Mouse (Mus musculus) limb, embryonic 10.5 days (tissue): Measurements from ENCODE around the gene Fam92b. TPM values are rescaled to one million over a fixed set of nuclear protein-coding genes. Genes with fewer than 3 reads are reported as not detected.

ENCODE experiments used
- DNase-seq: peaks from one replicate; pipeline ENCODE4 v3.0.0-alpha.2; 2017; ENCODE audit warnings: low spot score
- H3K27ac ChIP-seq: fragments of 300-500 bp; sonication (generic); 2 replicates; pipeline ENCODE4 v1.5.1; 2016; ENCODE audit warnings: mild to moderate bottlenecking
- H3K27me3 ChIP-seq: fragments of 300-500 bp; sonication (generic); 2 replicates; pipeline ENCODE4 v1.6.1; 2016; ENCODE audit warnings: low read depth, mild to moderate bottlenecking; ENCODE audit not compliant: poor library complexity, severe bottlenecking
- H3K36me3 ChIP-seq: fragments of 300-500 bp; sonication (generic); 2 replicates; pipeline ENCODE4 v1.6.1; 2016; ENCODE audit warnings: mild to moderate bottlenecking, moderate library complexity
- H3K4me1 ChIP-seq: fragments of 300-500 bp; sonication (generic); 2 replicates; pipeline ENCODE4 v1.6.1; 2016
- H3K4me3 ChIP-seq: fragments of 300-500 bp; sonication (generic); 2 replicates; pipeline ENCODE4 v1.5.1; 2016; ENCODE audit warnings: mild to moderate bottlenecking, moderate library complexity
- H3K9me3 ChIP-seq: fragments of 300-500 bp; sonication (generic); replicated peaks from 2 replicates; pipeline ENCODE4 v1.6.1; 2016; ENCODE audit warnings: mild to moderate bottlenecking
- WGBS: fragments of 180-500 bp; shearing (Covaris S2); methylation state at CpG from one replicate; pipeline ENCODE4 v1.1.7; 2016; 5-methylcytosine and 5-hydroxymethylcytosine counted together
- polyA plus RNA-seq: library from polyadenylated mRNA; unstranded; fragments of >200 nt; fragmentation: Nextera tagmentation; extraction: Ambion mirVana; gene quantifications from 2 replicates; pipeline ENCODE4 v1.2.1, GENCODE M21; 2016

The Fam92b gene
- polyA plus RNA-seq, 1 experiment from 2014 or later, result not detected

DNA sequence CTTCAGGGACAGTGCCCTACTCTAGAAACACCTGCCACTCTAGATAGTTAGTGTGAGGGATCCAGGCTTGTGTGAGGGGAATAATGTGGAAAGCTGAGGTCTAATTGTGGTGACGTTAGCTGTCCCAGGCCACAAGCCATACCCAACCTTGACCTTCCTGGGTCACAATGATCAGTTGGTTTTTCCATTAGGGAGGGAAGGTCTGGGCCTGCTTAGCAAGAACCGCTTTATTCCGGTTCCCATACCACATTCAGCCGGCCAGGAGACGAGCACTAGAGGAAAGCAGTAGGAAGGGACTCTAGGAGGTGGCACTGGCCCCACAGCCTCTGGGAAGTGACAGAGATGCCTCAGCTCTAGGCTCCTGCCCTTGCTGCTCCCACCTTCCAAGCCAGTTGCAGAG is 13.2 kb downstream of the Fam92b start:
- H3K4me3 ChIP-seq, result no peak overlapping the region
- peaks cover 34% of the 10 kb centered on the region for H3K4me1 ChIP-seq
- H3K27me3 ChIP-seq, result peaks cover 81% of the 10 kb centered on the region
- WGBS, result 83% methylated on average over 5 of the region's 5 CpGs
- DNase-seq, result no peak
- H3K36me3 ChIP-seq, result no peaks in the 10 kb centered on the region
- peak overlapping the region; percentile 14 for H3K27ac ChIP-seq
- no peaks in the 10 kb centered on the region for H3K9me3 ChIP-seq

DNA sequence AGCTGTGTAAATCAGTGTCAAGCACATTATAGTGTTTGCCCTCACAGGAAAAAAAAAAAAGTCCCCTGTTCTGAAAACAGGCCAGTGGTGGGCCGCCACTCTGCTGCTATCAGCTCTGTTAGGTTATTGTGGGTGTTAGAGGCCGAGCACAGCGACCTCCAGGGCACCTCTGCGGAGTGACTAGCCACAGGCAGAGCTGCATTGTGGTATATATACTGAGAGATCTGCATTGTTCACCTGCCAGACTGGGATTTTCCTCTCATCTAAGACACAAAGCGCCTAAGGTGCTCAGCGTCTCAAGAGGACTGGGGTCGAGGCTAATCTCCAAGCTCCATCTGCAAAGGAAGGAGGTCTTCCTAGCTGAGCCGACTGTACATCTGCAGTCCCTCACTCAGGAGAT is 13.9 kb downstream of the Fam92b start:
- 71% methylated on average over 8 of the region's 8 CpGs for WGBS
- peaks cover 76% of the 10 kb centered on the region for H3K27me3 ChIP-seq
- no peaks in the 10 kb centered on the region for H3K9me3 ChIP-seq
- 0 out of 2 replicates have a peak overlapping the region, but pooled peaks have one; percentile 14 for H3K27ac ChIP-seq
- no peaks in the 10 kb centered on the region for H3K36me3 ChIP-seq
- peaks cover 28% of the 10 kb centered on the region for H3K4me1 ChIP-seq
- no peak for DNase-seq
- H3K4me3 ChIP-seq, result no peak overlapping the region

DNA sequence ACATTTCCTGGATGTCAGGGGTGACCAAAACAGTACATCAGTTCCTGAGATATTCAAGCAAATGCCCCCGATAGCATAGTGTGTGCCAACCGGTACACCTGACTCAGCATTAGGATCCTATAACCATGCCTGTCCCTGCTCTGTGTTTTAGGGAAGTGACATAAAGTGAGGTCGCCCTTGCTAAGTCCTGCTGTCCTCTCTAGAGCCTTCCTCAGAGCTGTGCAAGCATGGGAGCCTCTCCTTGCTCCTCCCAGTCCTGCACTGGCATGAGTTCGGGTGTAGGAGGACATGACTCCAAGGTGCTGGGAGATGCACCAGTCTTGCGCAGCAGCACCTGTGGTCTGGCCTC is 14.9 kb downstream of the Fam92b start:
- Histone ChIP-seq H3K4me1 (peaks cover 20% of the 10 kb centered on the region), H3K9me3 (no peaks in the 10 kb centered on the region), H3K36me3 (no peaks in the 10 kb centered on the region), H3K27ac (no peak overlapping the region), H3K27me3 (peaks cover 68% of the 10 kb centered on the region), H3K4me3 (no peak overlapping the region)
- 90% methylated on average over 5 of the region's 5 CpGs for WGBS
- DNase-seq, result no peak

DNA sequence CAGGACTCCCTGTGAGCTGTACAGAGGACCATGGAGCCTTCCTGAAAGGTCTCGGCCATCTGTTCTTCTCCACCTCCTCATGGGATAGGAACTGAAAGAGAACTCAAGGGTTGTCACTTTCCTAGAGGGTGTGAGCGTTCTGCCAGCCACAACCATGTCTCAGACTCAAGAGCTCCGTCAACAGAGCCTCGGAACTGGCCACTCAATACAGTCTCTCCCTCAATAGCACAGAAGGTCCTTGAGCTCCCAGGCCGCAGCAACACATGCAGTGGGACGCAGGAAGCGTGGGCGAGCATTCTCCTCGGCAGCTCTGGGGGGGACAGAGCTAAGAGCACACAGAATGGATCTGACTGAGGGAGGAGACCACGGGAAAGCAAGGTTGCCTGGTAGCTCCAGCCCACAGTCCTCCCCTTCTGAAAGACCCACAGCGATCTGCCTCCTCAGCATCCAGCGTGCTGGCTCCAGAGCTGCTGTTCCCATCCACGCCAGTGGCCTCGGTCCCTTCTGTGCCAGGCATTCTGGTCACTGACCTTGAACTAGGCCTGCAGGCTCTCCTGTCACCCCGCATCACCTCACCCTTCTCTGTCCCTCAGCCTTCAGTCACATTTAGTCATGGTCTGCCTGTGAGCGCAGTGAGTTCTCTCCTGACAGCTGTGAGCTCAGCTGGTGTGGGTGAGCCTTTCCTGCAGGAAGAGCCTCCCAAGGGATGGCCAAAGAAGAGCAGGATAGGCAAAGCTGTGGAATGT is 15.4 kb downstream of the Fam92b start:
- WGBS, result 79% methylated on average over 16 of the region's 16 CpGs
- H3K36me3 ChIP-seq, result no peaks in the 10 kb centered on the region
- no peak for DNase-seq
- no peaks in the 10 kb centered on the region for H3K9me3 ChIP-seq
- no peak overlapping the region for H3K27ac ChIP-seq
- peaks cover 24% of the 10 kb centered on the region for H3K4me1 ChIP-seq
- H3K4me3 ChIP-seq, result no peak overlapping the region
- peaks cover 64% of the 10 kb centered on the region for H3K27me3 ChIP-seq

DNA sequence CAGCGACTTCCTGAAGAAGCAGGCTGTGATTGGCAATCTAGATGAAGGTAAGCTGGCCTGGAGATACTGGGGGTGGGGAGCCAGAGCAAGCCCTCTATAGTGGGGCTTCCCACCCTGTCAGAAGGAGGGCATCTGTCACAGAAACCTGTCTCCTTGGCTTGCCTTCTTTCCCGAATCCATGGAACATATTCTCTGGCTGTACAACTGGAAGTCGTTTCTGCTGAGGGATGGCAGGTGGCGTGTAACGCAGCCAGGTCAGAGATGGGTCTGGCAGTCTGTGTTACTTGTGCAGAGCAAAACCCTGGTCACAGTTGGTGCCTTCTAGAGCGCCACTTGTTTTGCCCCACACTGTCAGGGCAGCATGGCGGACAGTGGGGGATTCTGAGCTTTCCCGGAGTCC is 16.9 kb downstream of the Fam92b start:
- DNase-seq, result no peak
- H3K4me1 ChIP-seq, result peaks cover 38% of the 10 kb centered on the region
- 0 out of 2 replicates have a peak overlapping the region, but pooled peaks have one; percentile 33 for H3K27ac ChIP-seq
- H3K27me3 ChIP-seq, result peaks cover 50% of the 10 kb centered on the region
- no peaks in the 10 kb centered on the region for H3K9me3 ChIP-seq
- no peaks in the 10 kb centered on the region for H3K36me3 ChIP-seq
- no peak overlapping the region for H3K4me3 ChIP-seq
- WGBS, result 80% methylated on average over 8 of the region's 8 CpGs

DNA sequence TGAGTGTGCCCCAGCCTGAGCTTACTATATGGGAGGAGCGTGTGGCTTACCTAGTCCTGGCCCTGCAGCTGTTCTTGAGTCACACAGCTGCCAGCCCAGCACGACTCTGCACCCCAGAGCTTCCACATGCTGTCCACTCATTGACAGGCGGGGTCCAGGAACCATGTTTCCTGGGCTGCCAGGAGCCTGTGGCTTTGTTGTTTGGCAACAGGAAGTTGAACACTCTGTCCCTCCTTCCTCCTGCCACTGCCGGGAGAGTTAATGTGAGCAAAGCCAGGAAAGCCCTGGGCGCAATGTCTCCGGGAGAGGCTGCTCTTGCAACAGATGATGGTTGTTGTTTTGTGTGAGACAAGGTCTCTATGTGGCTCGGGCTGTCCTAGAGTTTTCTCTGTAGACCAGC is 24.6 kb downstream of the Fam92b start:
- Histone ChIP-seq H3K36me3 (no peaks in the 10 kb centered on the region), H3K27ac (peak overlapping the region; percentile 76)
- no peak for DNase-seq

DNA sequence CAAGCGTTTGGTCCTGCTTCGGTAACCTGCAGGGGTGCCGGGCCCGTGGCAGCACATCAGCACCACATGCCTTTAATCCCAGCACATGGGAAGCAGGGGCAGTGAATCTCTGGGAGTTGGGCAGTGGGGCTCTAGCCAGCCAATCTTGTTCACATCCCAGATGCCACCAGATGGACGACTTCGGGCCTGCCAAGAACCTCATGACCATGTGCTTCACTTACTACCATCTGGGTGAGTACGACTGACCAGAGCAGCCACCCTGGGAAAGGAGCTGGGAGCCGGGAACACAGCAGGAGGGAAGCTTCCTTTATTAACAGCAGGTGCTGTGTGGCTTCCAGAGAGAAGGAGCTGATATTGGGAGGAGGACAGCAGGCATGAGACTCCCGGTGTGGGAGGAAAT is 26.1 kb downstream of the Fam92b start:
- H3K4me3 ChIP-seq, result no peak overlapping the region
- peaks cover 52% of the 10 kb centered on the region for H3K4me1 ChIP-seq
- no peaks in the 10 kb centered on the region for H3K27me3 ChIP-seq
- no peak overlapping the region for H3K27ac ChIP-seq
- DNase-seq, result no peak
- 67% methylated on average over 9 of the region's 9 CpGs for WGBS
- no peaks in the 10 kb centered on the region for H3K36me3 ChIP-seq
- H3K9me3 ChIP-seq, result no peaks in the 10 kb centered on the region

More for the DNA sequence above, 24.6 kb downstream of the Fam92b start:
- no peaks in the 10 kb centered on the region for H3K9me3 ChIP-seq
- H3K4me1 ChIP-seq, result peaks cover 65% of the 10 kb centered on the region
- no peak overlapping the region for H3K4me3 ChIP-seq
- H3K27me3 ChIP-seq, result 0 out of 2 replicates have a peak, but pooled peaks cover 4% of the 10 kb centered on the region
- WGBS, result 61% methylated on average over 7 of the region's 7 CpGs

DNA sequence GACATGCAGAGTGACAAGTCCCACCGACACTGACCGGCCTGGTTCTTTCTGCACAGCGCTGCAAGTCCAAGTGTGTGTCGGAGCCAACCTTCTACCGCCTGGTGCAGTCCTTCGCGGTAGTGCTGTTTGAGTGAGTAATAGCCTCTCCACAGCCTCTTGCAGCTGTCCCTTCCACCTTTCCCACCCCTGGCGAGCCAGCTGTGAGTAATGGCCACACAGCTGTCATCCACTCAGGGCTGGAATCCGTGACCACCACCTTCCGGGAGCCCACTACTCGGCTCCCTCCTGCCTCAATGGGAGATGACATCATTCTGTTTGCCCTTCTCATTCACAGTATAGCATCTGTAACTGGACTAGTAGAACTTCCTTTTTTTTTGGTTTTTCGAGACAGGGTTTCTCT is 27.2 kb downstream of the Fam92b start:
- Histone ChIP-seq H3K9me3 (no peaks in the 10 kb centered on the region), H3K36me3 (no peaks in the 10 kb centered on the region), H3K4me3 (no peak overlapping the region), H3K27me3 (0 out of 2 replicates have a peak, but pooled peaks cover 3% of the 10 kb centered on the region), H3K4me1 (peaks cover 46% of the 10 kb centered on the region), H3K27ac (no peak overlapping the region)
- DNase-seq, result no peak
- WGBS, result 73% methylated on average over 12 of the region's 12 CpGs

DNA sequence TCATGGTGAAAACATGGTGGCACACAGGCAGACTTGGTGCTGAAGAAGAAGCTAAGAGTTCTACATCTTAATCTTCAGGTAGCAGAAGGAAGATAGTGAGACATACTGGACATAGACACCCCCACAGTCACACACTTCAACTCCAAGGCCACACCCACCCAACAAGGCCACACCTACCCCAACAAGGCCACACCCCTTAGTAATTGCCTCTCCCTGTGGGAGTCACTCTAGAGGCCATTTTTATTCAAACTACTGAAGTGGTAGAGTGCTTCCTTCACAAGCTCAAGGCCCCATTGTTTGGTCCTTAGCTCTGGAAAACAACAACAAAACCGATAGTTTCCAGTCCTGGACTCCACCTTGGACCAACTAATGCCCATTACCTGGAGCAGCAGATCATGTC is 31.2 kb downstream of the Fam92b start:
- no peaks in the 10 kb centered on the region for H3K9me3 ChIP-seq
- WGBS, result 87% methylated on average over 1 of the region's 1 CpGs
- H3K27me3 ChIP-seq, result peaks cover 13% of the 10 kb centered on the region; the same call in 1 of the 2 replicates
- peaks cover 30% of the 10 kb centered on the region for H3K4me1 ChIP-seq
- DNase-seq, result no peak
- H3K36me3 ChIP-seq, result no peaks in the 10 kb centered on the region
- H3K27ac ChIP-seq, result no peak overlapping the region
- H3K4me3 ChIP-seq, result no peak overlapping the region

DNA sequence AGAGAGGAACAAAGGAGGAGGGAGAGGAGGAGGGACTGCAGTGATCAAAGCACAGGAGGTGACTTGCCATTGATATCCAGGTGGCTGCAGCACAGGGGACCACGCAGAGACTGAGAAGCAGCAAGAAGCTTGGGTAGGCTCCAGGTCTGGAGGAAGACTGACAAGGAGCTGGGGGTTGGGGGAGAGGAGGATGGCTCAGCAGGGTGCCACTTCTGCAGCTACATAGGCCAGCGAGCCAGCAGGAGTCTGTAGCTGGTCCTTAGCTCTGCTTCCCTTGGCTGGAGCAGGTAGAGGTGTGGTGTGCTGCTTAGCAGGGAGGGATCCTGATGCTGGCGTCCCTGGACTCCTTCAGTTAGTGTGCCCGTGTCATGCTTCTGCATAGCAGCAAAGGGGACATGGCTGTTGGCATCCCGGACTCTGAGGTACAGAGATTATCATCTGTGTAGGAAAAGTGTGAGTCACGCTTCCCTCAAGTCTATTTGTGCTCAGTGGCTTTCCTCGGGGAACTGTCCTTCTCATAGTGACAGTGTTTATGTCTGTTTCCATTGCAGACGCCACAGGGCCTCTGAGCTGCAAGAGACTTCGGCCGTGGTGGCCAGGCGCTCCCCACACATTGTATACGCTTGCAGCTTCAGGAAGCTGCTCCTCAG is 32.5 kb downstream of the Fam92b start:
- Histone ChIP-seq H3K4me3 (no peak overlapping the region), H3K27me3 (peaks cover 19% of the 10 kb centered on the region), H3K9me3 (no peaks in the 10 kb centered on the region), H3K36me3 (no peaks in the 10 kb centered on the region), H3K27ac (peak overlapping the region; percentile 61), H3K4me1 (peaks cover 22% of the 10 kb centered on the region)
- DNase-seq, result no peak
- WGBS, result 58% methylated on average over 12 of the region's 12 CpGs

DNA sequence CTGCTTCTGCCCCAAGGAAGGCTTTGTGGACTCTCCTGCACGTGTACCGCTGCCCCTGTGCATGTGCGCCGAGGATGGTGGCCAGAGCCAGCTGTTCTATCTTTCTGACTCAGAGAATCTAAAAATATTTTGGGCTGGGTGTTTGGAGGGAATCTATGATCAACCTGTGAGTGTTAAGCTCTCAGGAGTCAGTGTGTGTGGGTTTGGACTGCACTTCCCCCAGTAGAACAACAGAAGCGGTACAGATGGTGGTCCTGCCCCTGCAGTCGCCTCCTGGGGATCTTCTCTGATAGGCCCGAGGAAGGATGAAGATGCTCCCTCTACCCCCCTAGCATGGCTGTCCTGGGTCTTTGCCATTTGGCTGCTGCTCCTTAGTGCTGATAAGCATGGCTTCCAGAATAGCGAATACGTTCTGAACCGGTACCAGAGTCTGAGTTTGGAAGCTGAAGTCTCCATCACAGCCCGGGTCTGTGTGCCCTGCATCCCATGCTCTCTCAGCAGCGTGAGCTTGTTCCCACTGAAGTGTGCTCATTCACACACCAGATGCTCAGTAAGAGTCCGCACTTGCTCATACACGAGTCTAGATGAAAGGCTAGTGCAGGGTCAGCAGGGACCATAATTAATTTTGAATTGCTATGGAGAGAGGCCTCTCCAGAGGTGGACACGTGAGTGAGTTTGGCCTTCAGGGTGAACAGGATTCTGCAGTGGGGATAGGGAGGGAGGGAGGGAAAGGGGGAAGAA is 33.2 kb downstream of the Fam92b start:
- Histone ChIP-seq H3K9me3 (no peaks in the 10 kb centered on the region), H3K36me3 (no peaks in the 10 kb centered on the region), H3K27me3 (peaks cover 26% of the 10 kb centered on the region), H3K4me1 (peaks cover 18% of the 10 kb centered on the region), H3K4me3 (no peak overlapping the region), H3K27ac (peak overlapping the region; percentile 61)
- DNase-seq, result no peak
- 67% methylated on average over 15 of the region's 15 CpGs for WGBS

DNA sequence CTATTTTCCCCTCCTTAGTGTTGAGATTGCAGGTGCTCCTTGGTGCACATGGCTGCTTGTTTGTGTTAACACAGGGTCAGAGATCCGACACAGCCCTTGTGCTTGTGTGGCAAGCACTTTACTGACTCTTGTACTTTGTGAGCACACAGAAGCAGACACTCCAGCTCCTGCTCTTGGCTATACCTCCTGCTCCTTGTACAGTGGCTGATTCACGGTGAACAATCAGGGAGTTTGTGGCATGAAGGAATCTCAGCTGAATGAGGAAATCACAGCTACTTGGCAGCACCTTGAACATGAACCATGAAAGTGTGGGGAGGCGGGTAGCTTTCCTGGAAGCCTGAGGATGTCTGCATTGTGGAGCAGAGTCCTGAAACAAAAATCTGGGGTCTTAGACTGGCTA is 36.5 kb downstream of the Fam92b start:
- Histone ChIP-seq H3K4me3 (no peak overlapping the region), H3K36me3 (no peaks in the 10 kb centered on the region), H3K27me3 (peaks cover 36% of the 10 kb centered on the region), H3K4me1 (peaks cover 18% of the 10 kb centered on the region), H3K27ac (no peak overlapping the region), H3K9me3 (no peaks in the 10 kb centered on the region)
- DNase-seq, result no peak
- WGBS, result 71% methylated on average over 3 of the region's 3 CpGs

DNA sequence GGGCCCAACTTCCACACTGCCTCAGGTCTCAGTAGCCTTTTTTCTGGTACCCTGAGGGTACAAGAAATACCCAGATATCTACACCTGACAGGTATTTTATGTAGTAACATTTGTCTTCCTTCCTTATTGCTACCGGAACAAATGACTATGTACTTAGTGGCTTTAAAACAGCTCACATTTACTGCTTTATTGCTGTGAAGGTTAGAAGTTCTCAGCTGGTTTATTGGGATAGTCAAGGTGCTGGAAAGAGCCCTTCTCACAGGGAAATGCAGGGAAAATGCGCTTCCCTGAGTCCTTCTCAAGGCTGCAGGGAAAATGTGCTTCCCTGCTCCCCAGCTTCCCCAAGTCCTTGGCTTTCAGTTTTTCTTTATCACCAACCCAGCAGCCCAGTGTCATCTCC is 38.3 kb downstream of the Fam92b start:
- no peaks in the 10 kb centered on the region for H3K36me3 ChIP-seq
- no peaks in the 10 kb centered on the region for H3K9me3 ChIP-seq
- H3K4me1 ChIP-seq, result peaks cover 4% of the 10 kb centered on the region
- 71% methylated on average over 2 of the region's 2 CpGs for WGBS
- H3K27me3 ChIP-seq, result peaks cover 32% of the 10 kb centered on the region
- no peak overlapping the region for H3K4me3 ChIP-seq
- DNase-seq, result no peak
- no peak overlapping the region for H3K27ac ChIP-seq
